Mouse (Mus musculus) brown adipose tissue, adult 24 weeks (tissue): ENCODE data around the gene Gm826. TPM values are rescaled to one million over a fixed set of nuclear protein-coding genes. Genes with fewer than 3 reads are reported as not detected.

ENCODE experiments used
- H3K27ac ChIP-seq: fragments of 200-500 bp; replicated peaks from 2 replicates; pipeline ENCODE4 v1.5.1; 2012; ENCODE audit warnings: low read depth, mild to moderate bottlenecking, low read length
- H3K4me1 ChIP-seq: fragments of 200-500 bp; 2 replicates; pipeline ENCODE4 v1.6.1; 2012; ENCODE audit warnings: low read length, mixed read lengths; ENCODE audit not compliant: control insufficient read depth, insufficient read depth, insufficient read length
- H3K4me3 ChIP-seq: fragments of 200-500 bp; 2 replicates; pipeline ENCODE4 v1.5.1; 2012; ENCODE audit warnings: low read depth, mild to moderate bottlenecking, low read length, moderate library complexity; ENCODE audit not compliant: insufficient read depth
- polyA plus RNA-seq: library from polyadenylated mRNA; stranded (reverse); fragments of >200 nt; gene quantifications from 2 replicates; pipeline ENCODE4 v1.2.4, GENCODE M21; 2012; ENCODE audit not compliant: missing spikeins, insufficient read depth, insufficient read length

Gene Gm826
- 2.1 TPM in 1 of 2 replicates, not detected in the other for polyA plus RNA-seq

DNA sequence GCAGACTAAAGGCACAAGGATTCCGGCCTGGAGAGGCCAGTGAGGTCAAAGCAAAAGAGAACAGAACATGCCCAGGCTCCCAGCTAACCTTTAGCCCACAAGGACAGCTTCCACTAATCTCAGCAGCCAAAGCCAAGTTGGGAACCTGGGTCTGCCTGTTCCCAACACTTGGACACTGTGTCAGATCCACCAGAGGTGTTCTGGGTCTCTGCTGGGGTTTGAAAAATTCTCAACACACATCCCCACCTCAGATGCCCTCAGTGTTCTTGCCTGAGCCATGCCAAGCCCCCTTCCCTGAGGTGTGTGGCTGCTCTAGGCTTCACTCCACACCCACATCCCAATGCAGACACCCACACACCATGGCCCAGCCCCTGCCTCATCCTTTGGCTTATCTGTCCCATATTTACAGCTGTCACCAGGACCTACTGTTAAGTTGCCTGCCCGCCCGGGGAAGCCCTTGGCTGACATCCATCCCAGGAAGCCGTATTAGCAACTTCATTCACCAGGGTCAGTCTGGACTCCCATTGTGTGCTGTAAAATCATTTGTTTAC, at the start of gene Gm826:
Gene Gm826 (minus strand): TSS at position 52 of the 551 bp plus-strand sequence.
- no peak within 1 kb of the TSS for H3K4me3 ChIP-seq
- H3K27ac ChIP-seq = peak within 1 kb of the TSS; percentile 94
- peaks cover 6% of the 10 kb centered on the region for H3K4me1 ChIP-seq

DNA sequence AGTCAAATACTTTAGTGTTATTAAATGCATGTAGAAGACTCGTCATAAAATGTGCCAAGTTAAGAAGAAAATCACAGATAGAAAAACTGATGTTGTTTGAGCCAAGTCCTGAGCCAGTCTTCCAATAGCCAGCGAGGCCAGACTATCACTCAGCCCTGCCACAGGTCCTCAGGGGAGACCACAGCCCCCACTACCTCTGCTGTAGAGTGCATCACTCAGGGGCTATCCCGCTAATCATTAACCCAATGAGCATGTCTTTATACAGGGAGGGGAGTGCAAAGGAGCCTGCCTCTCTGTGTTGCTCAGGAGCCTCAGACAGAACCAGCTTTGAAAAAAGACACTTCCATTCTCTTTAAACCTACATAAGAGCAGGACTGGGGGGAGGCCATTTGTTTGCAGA, 49.5 kb upstream of the Gm826 start:
- H3K27ac ChIP-seq = no peak overlapping the region
- H3K4me3 ChIP-seq = no peak overlapping the region
- H3K4me1 ChIP-seq = no peaks in the 10 kb centered on the region

DNA sequence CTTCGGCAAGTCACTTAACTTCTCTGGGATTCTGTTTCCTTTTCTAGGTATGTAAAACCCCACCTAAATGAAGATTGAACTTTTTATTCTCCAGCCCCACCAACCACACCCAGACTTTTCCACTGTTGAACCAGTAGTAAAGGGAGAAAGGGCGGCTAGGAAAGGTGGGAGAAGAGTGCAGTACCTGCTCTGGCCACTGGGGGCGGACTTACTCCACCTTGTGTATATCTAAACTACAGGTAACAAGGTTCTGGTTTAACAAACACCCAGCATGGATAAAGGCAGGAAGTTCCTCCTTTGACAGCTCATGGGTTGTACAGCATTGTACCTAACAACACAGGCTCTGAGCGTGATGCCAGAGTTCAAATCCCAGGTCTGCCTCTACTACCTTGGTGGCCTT, 44.3 kb upstream of the Gm826 start:
- Histone ChIP-seq H3K4me1 (no peaks in the 10 kb centered on the region), H3K27ac (no peak overlapping the region), H3K4me3 (no peak overlapping the region)

DNA sequence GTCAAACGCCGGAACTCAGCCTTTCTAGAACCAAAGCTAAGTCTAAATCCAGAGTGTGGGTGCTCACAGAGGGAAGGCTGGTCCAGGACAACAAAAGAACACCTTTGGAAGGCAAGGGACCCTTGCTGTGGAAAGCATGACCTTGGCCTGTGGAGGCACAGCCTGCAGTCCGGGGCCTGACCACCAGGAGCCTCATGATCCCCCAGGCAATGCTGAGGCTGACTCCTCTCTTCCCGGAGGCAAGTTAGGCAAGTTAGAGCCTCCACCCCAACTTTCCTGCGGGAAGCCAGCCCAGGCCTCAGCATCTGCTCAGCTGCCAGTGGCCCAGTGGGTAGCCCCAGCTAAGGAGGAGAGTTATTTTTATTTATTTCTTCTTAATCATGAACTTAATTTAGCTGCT, 42.3 kb upstream of the Gm826 start:
- H3K4me1 ChIP-seq = no peaks in the 10 kb centered on the region
- H3K4me3 ChIP-seq = no peak overlapping the region
- no peak overlapping the region for H3K27ac ChIP-seq

DNA sequence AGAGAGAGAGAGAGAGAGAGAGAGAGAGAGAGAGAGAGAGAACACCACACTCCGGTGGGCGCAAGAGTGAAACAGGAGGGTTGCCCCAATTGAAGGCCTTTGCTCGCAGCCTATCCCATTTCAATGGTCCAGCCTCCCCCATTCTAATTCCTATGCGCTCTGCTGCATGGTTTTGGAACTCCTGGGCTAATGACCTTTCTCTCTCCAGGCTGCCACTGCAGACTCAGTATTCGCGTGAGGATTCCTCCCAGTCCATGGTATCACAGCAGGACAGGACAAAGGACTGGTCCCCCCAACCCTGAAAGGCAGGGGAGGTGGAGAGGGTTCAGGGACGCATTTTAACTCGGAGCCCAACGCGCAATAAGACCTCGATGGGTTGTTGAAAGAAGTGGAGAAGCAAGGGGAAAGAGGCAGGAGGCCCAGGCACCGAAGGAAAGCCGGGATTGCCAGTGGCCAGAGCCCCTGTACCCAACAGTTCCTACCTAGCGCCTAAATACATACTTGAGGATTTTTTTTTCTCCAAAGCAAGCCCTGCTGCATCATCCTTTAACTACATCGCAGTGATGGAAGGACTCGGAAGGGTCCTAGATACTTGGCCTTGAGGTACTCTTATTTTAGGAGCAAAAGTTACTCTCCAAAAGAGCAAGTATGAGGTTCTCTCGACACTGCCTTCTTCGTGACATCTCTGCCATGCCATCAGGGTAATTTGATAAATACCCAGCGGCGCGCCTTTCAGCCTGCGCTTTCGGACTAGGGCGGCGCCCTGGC, 35.9 kb upstream of the Gm826 start:
- Histone ChIP-seq H3K4me3 (no peak overlapping the region), H3K4me1 (no peaks in the 10 kb centered on the region), H3K27ac (no peak overlapping the region)

DNA sequence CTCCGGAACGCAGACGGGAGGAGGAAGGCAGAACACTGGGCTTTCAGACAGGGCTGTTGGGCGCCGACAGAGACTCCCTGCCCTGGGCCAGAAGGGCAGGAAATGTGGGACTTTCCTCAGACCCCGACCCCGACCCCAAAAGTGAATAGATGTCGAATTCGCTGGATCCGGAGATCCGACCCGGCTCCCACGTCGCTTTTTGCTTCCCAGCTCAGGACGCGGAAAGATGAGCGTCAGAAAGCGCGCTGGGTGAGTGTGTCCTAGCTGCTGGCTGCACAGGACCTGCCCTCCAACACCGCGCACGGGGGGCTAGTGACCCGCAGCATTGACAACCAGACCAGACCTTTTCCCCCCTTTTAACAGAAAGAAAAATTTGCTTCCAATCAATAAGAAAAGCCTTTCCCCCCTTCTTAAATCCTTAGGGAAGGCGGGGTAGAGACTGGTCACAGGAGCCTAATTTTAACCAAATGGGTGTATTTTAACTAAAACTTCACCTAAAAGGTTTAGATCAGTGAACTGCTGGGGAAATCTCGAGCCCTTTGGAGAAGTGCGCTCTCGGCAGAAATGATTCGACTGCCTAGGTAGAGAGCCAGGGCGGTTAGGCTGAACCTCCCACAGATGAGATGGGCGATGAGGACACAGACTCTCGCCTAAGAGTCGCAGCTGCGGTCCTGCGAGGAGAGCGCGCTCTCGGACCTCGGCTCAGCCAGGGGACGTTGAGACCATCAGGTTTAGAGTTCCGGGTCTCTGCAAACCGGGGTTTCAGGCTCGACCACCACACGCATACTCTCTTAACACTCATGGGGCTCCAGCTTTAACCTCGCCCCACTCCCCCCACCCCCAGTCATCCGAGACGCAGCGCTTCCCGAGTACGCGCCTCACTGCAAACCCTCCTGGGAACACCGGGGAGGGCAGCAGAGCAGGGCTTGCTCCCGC, 34.7 kb upstream of the Gm826 start:
- Histone ChIP-seq H3K4me3 (peak overlapping the region; percentile 35), H3K4me1 (no peaks in the 10 kb centered on the region), H3K27ac (no peak overlapping the region)

DNA sequence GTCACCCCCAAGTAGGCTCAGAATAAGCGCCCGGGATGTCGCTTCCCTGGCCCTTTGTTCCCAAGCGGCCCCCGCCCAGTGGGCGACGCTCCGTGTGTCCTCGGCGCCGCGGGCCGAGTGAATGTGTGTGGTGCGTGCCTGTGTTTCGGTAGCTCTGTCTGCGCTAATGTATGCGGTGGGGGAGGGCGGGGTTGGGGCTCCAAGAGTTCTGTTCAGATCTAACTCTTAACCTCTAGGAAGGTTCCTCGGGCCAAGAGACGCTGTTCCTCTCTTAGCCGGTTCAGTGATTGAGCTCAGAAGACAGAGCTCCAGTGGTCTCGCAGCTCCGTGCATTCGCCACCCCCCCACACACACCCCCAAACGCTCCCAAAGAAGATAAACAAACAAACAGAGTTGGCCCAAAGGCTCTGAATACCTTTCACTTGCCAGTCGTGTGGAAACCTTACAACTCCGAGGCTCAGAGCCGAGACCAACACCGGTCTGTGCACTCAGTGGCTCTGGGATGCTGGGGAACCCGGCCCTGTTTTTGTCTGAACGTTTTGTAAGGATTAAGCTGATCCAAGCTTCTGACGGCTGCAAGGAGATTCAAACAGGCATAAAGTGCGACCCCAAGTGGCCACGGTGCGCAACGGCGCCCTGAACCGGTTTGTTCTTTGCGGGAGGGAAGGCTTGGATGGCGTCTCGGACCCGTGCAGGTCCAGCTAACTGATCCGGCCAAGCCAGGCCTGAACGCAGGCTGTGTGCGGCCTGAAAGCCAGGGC, 33.7 kb upstream of the Gm826 start:
- peaks cover 3% of the 10 kb centered on the region; the same call in 1 of the 2 replicates for H3K4me1 ChIP-seq

DNA sequence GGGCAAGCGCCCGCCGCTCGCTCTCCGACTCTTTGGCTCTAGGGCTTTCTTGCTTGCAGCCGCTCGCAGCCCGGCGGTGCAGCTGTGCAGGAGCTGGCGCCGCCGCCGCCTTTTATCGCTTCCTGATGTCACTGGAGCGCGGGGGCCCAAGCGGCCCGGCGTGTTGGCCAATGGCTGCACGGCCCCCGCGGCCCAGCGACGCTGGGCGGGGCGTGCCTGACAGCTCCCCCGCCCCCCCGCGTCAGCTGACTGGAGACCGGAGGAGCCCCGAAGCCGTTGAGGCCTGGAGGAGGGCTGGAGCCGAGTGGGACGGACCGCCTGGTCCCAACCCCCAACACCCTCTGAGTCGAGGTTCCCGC, 33.0 kb upstream of the Gm826 start, which contains the start of gene Mafb:
Gene Mafb (minus strand): TSS at position 86 of the 359 bp plus-strand sequence.
- Histone ChIP-seq H3K4me3 (peak within 1 kb of the TSS; percentile 80), H3K4me1 (peaks cover 3% of the 10 kb centered on the region; the same call in 1 of the 2 replicates)

More for the DNA sequence above, 33.7 kb upstream of the Gm826 start:
- Histone ChIP-seq H3K4me3 (peak overlapping the region; percentile 61), H3K27ac (peak overlapping the region; percentile 49)

DNA sequence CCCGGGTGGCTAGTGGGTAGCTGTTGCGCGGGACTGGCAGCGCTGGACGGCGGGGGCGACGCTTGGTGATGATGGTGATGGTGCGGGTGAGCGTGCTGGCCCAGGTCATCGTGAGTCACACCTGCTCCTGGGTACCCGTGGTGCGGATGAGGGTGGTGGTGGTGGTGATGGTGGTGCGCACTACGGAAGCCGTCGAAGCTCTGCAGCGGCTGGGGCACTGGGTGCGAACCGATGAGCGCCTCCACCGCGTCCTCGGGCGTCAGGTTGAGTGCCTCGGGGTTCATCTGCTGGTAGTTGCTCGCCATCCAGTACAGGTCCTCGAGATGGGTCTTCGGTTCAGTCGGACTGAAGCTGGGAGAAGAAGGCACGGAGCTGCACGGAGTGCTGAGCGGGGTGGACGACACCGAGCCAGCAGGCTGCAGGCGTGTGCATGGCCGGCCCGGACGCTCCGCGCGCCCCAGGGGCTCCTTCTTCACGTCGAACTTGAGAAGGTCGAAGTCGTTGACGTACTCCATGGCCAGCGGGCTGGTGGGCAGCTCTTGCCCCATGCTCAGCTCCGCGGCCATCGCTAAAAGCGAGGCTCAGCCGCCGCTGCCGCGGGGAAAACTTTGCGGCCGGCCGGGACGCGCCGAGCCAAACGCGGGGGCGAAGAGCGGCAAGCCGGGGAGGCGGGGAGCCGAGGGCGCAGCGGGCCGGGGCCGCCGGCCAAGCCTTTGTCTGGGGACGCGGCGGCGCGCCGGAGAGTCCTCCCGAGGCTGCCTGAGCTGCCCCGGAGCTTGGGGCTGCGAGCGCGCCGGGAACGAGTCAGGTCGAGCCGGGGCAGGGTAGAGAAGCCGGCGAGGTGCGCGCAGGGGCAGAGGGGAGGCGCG, 32.4 kb upstream of the Gm826 start:
- Histone ChIP-seq H3K27ac (peak overlapping the region; percentile 90), H3K4me3 (peak overlapping the region; percentile 80), H3K4me1 (peaks cover 3% of the 10 kb centered on the region; the same call in 1 of the 2 replicates)

More for the DNA sequence above, 33.0 kb upstream of the Gm826 start, which contains the start of gene Mafb:
- H3K27ac ChIP-seq = peak within 1 kb of the TSS; percentile 90

DNA sequence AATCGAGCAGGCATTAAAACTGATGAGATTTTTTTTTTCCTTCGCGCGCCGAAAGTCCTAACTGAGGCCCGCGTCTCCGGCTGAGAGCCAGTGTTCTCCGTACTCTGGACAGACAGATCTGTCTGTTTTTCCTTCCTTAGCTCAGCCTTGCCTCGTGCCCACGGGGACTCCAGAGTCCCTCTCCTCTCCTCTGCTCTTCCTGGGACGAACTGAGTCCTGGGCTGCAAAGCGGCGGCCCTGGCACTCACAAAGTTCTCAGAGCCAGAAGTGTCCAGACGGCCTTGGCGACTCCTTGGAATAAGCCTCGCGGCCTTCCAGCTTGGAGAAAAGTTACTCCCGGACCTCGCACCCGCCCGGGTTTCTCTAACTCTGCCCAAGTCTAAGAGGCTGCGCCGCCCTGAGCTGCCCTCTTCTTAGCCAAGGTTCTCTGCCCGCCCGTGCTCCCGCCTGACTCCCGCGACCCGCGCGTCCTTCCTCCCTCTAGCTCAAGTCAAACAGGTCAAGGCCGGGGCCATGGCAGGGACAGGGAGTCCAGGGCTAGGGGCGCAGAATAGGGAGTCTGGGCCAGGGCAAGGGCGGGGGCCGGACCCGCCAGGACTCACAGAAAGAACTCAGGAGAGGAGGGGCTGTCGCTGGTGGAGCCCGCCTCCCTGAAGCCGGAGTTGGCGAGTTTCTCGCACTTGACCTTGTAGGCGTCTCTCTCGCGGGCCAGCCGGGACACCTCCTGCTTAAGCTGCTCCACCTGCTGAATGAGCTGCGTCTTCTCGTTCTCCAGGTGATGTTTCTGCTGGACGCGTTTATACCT, 31.3 kb upstream of the Gm826 start:
- H3K27ac ChIP-seq = peak overlapping the region; percentile 90
- H3K4me3 ChIP-seq = peak overlapping the region; percentile 80
- H3K4me1 ChIP-seq = peaks cover 3% of the 10 kb centered on the region; the same call in 1 of the 2 replicates

DNA sequence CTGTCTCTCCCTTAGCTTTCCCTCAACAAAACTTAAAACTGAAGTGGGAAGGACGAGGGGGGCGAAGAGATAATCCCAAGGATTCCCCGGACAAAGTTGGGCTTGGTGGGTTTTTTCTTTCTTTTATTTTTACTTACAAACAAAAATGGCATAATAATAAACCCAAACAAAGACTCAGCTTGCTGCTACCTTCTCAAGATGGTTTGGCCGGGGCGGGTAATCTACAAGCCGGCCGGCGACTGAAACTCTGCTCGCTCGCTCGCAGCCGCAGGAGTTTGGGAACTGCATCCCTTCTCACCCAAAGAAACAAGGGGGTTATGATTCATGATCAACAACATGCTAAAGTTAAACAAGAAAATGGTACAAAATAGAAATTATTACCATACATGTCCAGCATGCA, 30.7 kb upstream of the Gm826 start:
- Histone ChIP-seq H3K4me1 (peaks cover 3% of the 10 kb centered on the region; the same call in 1 of the 2 replicates), H3K27ac (0 out of 2 replicates have a peak overlapping the region, but pooled peaks have one; percentile 12), H3K4me3 (peak overlapping the region; percentile 80)

DNA sequence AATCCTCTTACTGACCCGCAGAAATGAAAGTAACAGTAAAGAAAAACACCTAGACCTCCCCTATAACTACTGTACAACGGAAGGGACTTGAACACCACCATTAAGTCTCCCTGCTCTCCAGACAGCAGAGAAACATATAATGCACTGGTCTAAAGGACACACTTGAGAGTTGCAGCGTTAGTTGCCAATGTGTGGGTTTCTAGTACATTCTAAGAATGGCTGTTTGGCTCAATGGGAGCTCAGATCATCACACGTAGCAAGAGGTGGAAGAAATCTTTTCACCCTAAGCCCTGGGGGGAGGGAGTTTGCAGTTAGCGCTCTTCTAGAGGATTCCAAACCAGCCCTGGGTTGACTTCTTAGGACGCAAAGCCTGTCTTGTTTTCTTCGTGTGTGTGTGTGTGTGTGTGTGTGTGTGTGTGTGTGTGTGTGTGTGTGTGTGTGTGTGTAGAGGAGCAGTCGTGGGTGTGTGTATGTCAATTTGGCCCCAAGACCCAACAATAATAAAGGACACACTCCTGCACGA, 30.2 kb upstream of the Gm826 start:
- peak overlapping the region; percentile 80 for H3K4me3 ChIP-seq
- 0 out of 2 replicates have a peak overlapping the region, but pooled peaks have one; percentile 12 for H3K27ac ChIP-seq

DNA sequence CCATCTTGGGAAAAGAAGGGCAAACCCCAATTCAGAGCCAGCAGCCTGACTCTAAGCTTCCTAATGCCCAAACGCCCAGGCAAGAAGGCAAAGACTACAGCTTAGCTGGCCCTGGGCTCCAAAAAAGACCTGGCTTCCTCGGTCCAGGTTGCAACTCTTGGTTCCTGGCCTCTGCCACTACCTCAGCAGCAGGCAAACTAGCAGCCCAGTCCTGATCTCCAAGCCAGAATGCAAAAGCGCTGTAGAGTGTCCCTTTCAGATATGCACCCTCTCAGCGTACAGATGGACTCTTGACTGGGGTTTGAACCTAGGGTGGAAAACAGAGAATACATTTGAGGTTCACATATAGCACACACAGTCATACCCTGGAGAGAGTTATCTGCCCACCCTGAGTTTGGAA, 29.2 kb upstream of the Gm826 start:
- Histone ChIP-seq H3K4me3 (no peak overlapping the region), H3K27ac (no peak overlapping the region), H3K4me1 (peaks cover 3% of the 10 kb centered on the region; the same call in 1 of the 2 replicates)

More for the DNA sequence above, 30.2 kb upstream of the Gm826 start:
- H3K4me1 ChIP-seq = peaks cover 3% of the 10 kb centered on the region; the same call in 1 of the 2 replicates
